Mouse (Mus musculus): ENCODE data around the gene Cdc5l.

DNA sequence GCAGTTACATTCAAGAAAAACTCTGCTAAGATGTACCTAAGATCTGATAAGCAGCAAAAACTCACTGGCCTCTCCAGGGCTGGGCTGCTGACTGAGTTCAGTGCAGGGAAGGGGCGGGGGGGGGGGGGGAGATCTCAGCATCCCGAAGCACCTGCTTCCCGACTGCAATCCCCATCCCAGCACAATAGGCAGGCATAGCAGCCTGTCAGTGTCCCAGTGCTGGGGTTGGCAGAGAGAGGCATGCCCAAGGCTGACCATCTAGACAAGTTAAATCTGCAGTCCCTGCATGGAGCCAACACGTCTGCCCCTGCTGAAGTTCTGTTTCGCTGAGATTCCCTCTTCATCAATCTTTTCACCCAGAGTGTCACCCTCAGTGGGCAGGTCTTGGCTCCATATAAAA, 63.0 kb downstream of the Cdc5l start:
- TF ChIP-seq CTCF (IDR thresholded peaks at IDR 0.05) (no peak), EP300 (IDR thresholded peaks at IDR 0.05) (no peak)

Measured in lung, postnatal 0 days (tissue).